Mouse (Mus musculus) CH12.LX (cell line): ENCODE results near the gene Wdr92.

Source experiments
- BHLHE40 ChIP-seq: IDR thresholded peaks from 2 replicates; pipeline ENCODE4 v1.6.1; 2011; ENCODE audit warnings: mild to moderate bottlenecking, low read depth, low read length, improper control_type of control experiment
- CTCF ChIP-seq, 2 experiments: IDR thresholded peaks in 1 of 2; conservative IDR thresholded peaks in 1 of 2; 2 replicates each; pipeline ENCODE4 v1.5.1; 2011 to 2012; ENCODE audit warnings: low read depth in 2 of 2, low read length in 2 of 2, improper control_type of control experiment in 1 of 2, inconsistent platforms in 1 of 2, mild to moderate bottlenecking in 1 of 2, moderate library complexity in 1 of 2
- EP300 ChIP-seq: IDR thresholded peaks from 2 replicates; pipeline ENCODE4 v1.6.1; 2011; ENCODE audit warnings: low read length, improper control_type of control experiment
- MXI1 ChIP-seq: IDR thresholded peaks from 2 replicates; pipeline ENCODE4 v1.6.1; 2011; ENCODE audit warnings: mild to moderate bottlenecking, low read depth, low read length, improper control_type of control experiment
- MYC ChIP-seq: IDR thresholded peaks from 2 replicates; pipeline ENCODE4 v1.6.1; 2011; ENCODE audit warnings: low read depth, mild to moderate bottlenecking, improper control_type of control experiment, low read length
- POLR2A ChIP-seq: IDR thresholded peaks from 2 replicates; pipeline ENCODE4 v1.6.1; 2011; ENCODE audit warnings: low read depth, mild to moderate bottlenecking, improper control_type of control experiment, low read length

GRCm38 (mm10) chr11:17256813-17257365, 75.0 kb downstream of the Wdr92 start:
- no peak for TF ChIP-seq MXI1
- TF ChIP-seq BHLHE40: no peak
- no peak for TF ChIP-seq POLR2A
- TF ChIP-seq CTCF (conservative IDR thresholded peaks at IDR 0.05 in 1 of 2, IDR thresholded peaks at IDR 0.05 in 1 of 2; ENCODE audit: low read depth in 2 of 2, low read length in 2 of 2): no peak
- TF ChIP-seq EP300: no peak
- no peak for TF ChIP-seq MYC
